Mouse (Mus musculus) heart, embryonic 14.5 days (tissue): ENCODE measurements around the gene Dnajc15. TPM values are rescaled to one million over a fixed set of nuclear protein-coding genes. Genes with fewer than 3 reads are reported as not detected.

Experiments
- polyA plus RNA-seq: library from polyadenylated mRNA; unstranded; fragments of >200 nt; fragmentation: Nextera tagmentation; extraction: Ambion mirVana; gene quantifications from 2 replicates; pipeline ENCODE4 v1.2.1, GENCODE M21; 2014

Dnajc15 gene
- polyA plus RNA-seq, 1 experiment from 2014 or later: 179 TPM

Other genes with a start within 250 kb of the Dnajc15 start
- 0.86 and 1.1 TPM in 2 replicates for gene Epsti1, start 29.1 kb upstream of the Dnajc15 start, polyA plus RNA-seq
- 0.11 TPM in 1 of 2 replicates, not detected in the other for gene Fam216b, start 213.9 kb upstream of the Dnajc15 start, polyA plus RNA-seq